Mouse (Mus musculus) forebrain, postnatal 0 days (tissue): ENCODE results near the gene Trim65. TPM values are rescaled to one million over a fixed set of nuclear protein-coding genes. Genes with fewer than 3 reads are reported as not detected.

Source experiments
- ATAC-seq: fragments of 200-750 bp; cut with Nextera tagmentation; 2 replicates; pipeline ENCODE4 v1.8.0; 2017; ENCODE audit warnings: mild to moderate bottlenecking, moderate library complexity
- DNase-seq: peaks from one replicate; pipeline ENCODE4 v3.0.0-alpha.2; 2015
- H3K27ac ChIP-seq: fragments of 300-500 bp; sonication (generic); 2 replicates; pipeline ENCODE4 v1.5.1; 2014; ENCODE audit warnings: low read depth, mild to moderate bottlenecking, antibody characterized with exemption, low read length, moderate library complexity, mixed read lengths
- H3K27me3 ChIP-seq: fragments of 300-500 bp; sonication (generic); 2 replicates; pipeline ENCODE4 v1.6.1; 2014; ENCODE audit warnings: mild to moderate bottlenecking, low read length, mixed read lengths; ENCODE audit not compliant: insufficient read depth
- H3K36me3 ChIP-seq: fragments of 300-500 bp; sonication (generic); 2 replicates; pipeline ENCODE4 v1.6.1; 2014; ENCODE audit warnings: mild to moderate bottlenecking, moderate library complexity; ENCODE audit not compliant: insufficient read depth
- H3K4me1 ChIP-seq: fragments of 300-500 bp; sonication (generic); 2 replicates; pipeline ENCODE4 v1.6.1; 2014; ENCODE audit warnings: antibody characterized with exemption; ENCODE audit not compliant: insufficient read depth
- H3K4me2 ChIP-seq: fragments of 300-500 bp; sonication (generic); 2 replicates; pipeline ENCODE4 v1.6.1; 2014; ENCODE audit warnings: low read depth, mild to moderate bottlenecking, moderate library complexity
- H3K4me3 ChIP-seq: fragments of 300-500 bp; sonication (generic); 2 replicates; pipeline ENCODE4 v1.5.1; 2014; ENCODE audit warnings: low read depth, low read length, mixed read lengths
- H3K9ac ChIP-seq: fragments of 300-500 bp; sonication (generic); 2 replicates; pipeline ENCODE4 v1.6.1; 2014; ENCODE audit warnings: mild to moderate bottlenecking
- H3K9me3 ChIP-seq: fragments of 300-500 bp; sonication (generic); 2 replicates; pipeline ENCODE4 v1.6.1; 2016; ENCODE audit warnings: low read length
- CTCF ChIP-seq: sonication (generic); IDR thresholded peaks from 2 replicates; pipeline ENCODE4 v1.5.1; 2016; ENCODE audit warnings: antibody characterized with exemption, control low read depth, low read depth
- WGBS: fragments of 180-500 bp; shearing (Covaris S2); extraction: QIAGEN DNeasy Blood & Tissue Kit; methylation state at CpG from one replicate; pipeline ENCODE4 v1.1.7; 2014; 5-methylcytosine and 5-hydroxymethylcytosine counted together
- polyA plus RNA-seq: library from polyadenylated mRNA; unstranded; fragments of >200 nt; fragmentation: Nextera tagmentation; extraction: Ambion mirVana; gene quantifications from 2 replicates; pipeline ENCODE4 v1.2.1, GENCODE M21; 2015
- total RNA-seq: library from RNA; depleted of rRNA; stranded (reverse); fragments of >200 nt; gene quantifications from 2 replicates; pipeline ENCODE4 v1.2.3, GENCODE M21; 2014

Gene Trim65
- total and polyA plus RNA-seq, 2 experiments from 2014 or later: 1.9 to 5.0 TPM

DNA sequence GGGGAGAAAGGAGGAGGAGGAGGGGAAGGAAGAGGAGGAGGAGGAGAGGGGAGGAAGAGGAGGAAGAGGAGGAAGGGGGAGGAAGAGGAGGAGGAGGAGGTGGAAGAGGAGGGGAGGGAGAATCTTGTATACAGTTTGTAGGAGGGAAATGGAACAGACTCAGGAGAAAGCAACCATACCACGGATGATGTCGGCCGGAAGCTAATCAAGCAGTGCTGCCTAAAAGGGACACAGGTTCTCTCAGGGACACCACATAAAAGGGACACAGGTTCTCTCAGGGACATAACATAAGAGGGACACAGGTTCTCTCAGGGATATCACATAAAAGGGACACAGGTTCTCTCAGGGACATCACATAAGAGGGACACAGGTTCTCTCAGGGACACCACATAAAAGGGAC, 38.3 kb upstream of the Trim65 start:
- Histone ChIP-seq H3K4me1 (peaks cover 8% of the 10 kb centered on the region), H3K4me2 (no peak overlapping the region), H3K27ac (no peak overlapping the region), H3K27me3 (no peaks in the 10 kb centered on the region), H3K36me3 (peaks cover 29% of the 10 kb centered on the region), H3K4me3 (no peak overlapping the region), H3K9ac (no peak overlapping the region), H3K9me3 (no peaks in the 10 kb centered on the region)
- TF ChIP-seq CTCF: no peak
- DNase-seq (no peak), ATAC-seq (no peak)
- 86% methylated on average over 3 of the region's 3 CpGs for WGBS

DNA sequence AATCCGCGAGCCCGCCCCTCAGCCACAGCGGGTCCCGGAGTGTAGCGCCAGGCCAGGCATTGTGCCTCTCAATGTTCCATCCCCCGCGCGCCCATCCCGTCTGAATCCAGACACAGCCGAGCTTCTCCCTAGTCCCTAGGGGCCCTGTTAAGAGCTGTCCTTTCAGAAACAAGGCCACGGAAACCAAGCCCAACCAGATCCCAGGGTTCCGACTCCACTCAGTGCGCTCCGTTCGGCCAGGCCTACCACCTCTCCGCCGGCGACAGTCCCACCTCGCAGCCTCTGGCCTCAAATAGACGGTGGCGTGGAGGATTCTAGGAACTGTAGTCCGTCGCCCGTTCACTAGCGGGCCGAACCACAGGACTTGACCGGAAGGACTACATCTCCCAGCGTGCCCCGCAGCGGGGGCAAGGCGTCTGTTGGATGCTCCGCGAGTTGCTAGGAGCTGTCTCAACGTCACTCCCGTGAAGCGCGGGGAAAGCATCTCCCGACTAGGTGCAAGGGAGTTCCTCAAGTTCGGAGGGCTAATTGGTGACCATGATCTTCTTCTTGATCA, 37.0 kb upstream of the Trim65 start, which contains the start of gene Fbf1:
TSS of gene Fbf1 (minus strand) at position 283 of the 556 bp plus-strand sequence.
- no peaks in the 10 kb centered on the region for H3K27me3 ChIP-seq
- ATAC-seq: peak; percentile 98
- DNase-seq: peak; percentile 97
- H3K9ac ChIP-seq: peak within 1 kb of the TSS; percentile 80
- H3K9me3 ChIP-seq: no peaks in the 10 kb centered on the region
- H3K4me1 ChIP-seq: peaks cover 8% of the 10 kb centered on the region
- peak within 1 kb of the TSS; percentile 88 for H3K27ac ChIP-seq
- H3K36me3 ChIP-seq: peaks cover 20% of the 10 kb centered on the region
- peak within 1 kb of the TSS; percentile 67 for H3K4me2 ChIP-seq
- H3K4me3 ChIP-seq: peak within 1 kb of the TSS; percentile 65
- no peak for TF ChIP-seq CTCF
- WGBS: 1% methylated on average over 40 of the region's 40 CpGs

DNA sequence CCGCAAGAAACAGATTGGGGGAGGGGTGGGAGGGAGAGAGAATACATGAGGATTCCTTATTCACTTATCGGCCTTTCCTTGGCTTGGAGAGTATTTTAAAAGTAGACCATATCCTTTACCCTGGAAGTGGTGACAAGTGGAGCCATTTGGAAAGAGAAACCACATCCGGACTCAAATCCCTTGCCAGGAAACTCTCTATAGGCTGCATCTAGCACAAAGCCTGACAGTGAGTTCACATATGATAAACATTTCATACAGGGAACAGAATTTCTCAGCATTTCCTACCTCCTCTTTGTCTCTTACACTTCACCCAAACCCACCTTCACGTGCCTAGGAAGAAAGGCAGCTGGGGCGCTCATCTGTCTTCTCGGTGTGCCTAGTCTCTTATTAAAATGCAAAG, 36.3 kb upstream of the Trim65 start:
- H3K4me2 ChIP-seq: peak overlapping the region; percentile 67
- TF ChIP-seq CTCF: no peak
- 5% methylated on average over 6 of the region's 6 CpGs for WGBS
- H3K4me3 ChIP-seq: peak overlapping the region; percentile 65
- H3K36me3 ChIP-seq: peaks cover 12% of the 10 kb centered on the region
- peak; percentile 66 for DNase-seq
- peaks cover 10% of the 10 kb centered on the region for H3K4me1 ChIP-seq
- no peaks in the 10 kb centered on the region for H3K9me3 ChIP-seq
- peak overlapping the region; percentile 88 for H3K27ac ChIP-seq
- peak overlapping the region; percentile 80 for H3K9ac ChIP-seq
- H3K27me3 ChIP-seq: no peaks in the 10 kb centered on the region
- no peak for ATAC-seq

DNA sequence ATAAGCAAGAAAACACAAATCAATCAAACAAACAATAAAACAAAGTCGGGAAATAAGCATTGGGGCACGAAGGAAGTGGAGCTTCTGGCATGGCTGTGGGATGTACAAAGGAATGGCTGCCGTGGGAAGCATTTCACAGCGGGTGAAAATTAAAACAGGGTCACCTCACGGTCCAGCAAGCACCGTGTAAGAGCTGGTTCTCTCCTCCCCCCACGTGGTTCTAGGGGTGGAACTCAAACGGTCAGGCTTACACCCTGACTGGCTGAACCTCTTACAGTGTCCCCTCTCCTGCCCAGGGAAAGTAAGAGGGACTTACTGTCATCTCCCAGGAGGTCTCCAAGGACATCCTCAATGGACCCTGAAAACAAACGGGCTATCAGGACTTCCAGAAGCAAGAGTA, 32.1 kb upstream of the Trim65 start:
- H3K36me3 ChIP-seq: peaks cover 41% of the 10 kb centered on the region
- no peak overlapping the region for H3K9ac ChIP-seq
- no peak overlapping the region for H3K27ac ChIP-seq
- ATAC-seq (no peak), DNase-seq (no peak)
- H3K4me1 ChIP-seq: peaks cover 12% of the 10 kb centered on the region
- H3K4me2 ChIP-seq: no peak overlapping the region
- no peak overlapping the region for H3K4me3 ChIP-seq
- no peaks in the 10 kb centered on the region for H3K9me3 ChIP-seq
- no peaks in the 10 kb centered on the region for H3K27me3 ChIP-seq
- TF ChIP-seq CTCF: no peak
- 20% methylated on average over 9 of the region's 9 CpGs for WGBS

DNA sequence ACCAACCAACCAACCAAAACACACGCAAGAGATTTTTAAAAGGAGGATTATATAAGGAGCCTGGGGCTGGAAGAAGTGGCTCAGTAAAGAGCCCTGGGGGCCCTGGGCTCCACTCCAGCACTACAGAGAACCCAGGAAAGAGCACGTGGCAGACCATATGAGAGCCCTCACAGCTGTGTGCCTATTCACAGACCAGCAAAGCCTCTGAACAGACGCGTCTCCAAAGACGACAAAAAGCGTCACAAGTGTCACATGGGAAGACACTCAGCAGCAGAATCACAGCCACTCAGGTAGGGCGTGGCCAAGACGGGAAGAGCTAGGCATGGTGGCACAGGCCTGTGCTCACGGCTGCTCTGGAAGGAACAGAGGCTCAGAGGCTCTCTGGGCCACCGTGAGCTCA, 31.2 kb upstream of the Trim65 start:
- Histone ChIP-seq H3K9me3 (no peaks in the 10 kb centered on the region), H3K27me3 (no peaks in the 10 kb centered on the region), H3K36me3 (peaks cover 48% of the 10 kb centered on the region), H3K4me1 (peaks cover 12% of the 10 kb centered on the region), H3K4me3 (no peak overlapping the region), H3K4me2 (no peak overlapping the region), H3K9ac (no peak overlapping the region), H3K27ac (no peak overlapping the region)
- 47% methylated on average over 10 of the region's 10 CpGs for WGBS
- DNase-seq: no peak
- peak; percentile 52 for ATAC-seq
- no peak for TF ChIP-seq CTCF

DNA sequence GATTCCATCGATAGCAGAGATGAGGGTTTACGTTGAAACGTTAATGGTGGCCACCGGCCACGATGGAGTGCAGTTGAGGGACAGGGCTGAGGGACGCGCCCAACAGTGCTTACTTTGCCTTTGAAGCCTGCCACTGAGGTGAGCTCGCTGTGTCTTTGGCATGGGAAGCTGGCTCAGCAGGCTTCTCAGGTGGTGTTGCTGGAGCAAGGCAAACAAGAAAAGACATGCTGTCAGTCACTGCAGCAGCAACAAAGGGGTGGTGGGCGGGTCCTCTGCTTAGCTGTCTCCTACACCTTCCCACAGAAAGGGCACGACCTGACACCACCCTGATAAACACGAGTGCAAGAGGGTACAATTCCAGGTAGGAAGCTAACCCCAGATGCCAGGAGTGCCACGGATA, 30.4 kb upstream of the Trim65 start:
- Histone ChIP-seq H3K27me3 (no peaks in the 10 kb centered on the region), H3K9me3 (no peaks in the 10 kb centered on the region), H3K4me1 (peaks cover 5% of the 10 kb centered on the region; the same call in 1 of the 2 replicates), H3K9ac (no peak overlapping the region), H3K4me3 (no peak overlapping the region), H3K36me3 (peaks cover 56% of the 10 kb centered on the region), H3K4me2 (no peak overlapping the region), H3K27ac (no peak overlapping the region)
- ATAC-seq (no peak), DNase-seq (no peak)
- TF ChIP-seq CTCF: no peak
- WGBS: 76% methylated on average over 12 of the region's 12 CpGs

DNA sequence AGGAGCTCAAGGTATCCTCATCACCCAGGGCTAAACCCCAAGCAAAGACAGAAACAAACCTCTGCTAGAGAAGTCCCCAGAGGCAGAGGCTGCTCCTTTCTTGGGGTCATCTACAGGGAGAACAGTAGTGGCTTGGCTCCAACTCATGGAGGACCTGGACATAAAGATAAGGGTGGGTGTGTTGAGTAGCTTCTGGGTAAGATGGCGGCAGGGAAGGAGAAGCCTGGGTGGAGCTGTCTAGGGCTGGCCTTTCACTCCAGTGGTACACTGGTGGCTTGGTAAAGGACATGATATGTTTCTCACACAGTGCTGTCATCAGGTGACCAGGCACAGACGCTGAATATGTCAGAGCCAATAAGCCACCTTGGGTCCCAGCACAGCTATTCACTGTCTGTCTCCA, 20.0 kb upstream of the Trim65 start:
- Histone ChIP-seq H3K4me2 (no peak overlapping the region), H3K27me3 (no peaks in the 10 kb centered on the region), H3K4me1 (no peaks in the 10 kb centered on the region), H3K9ac (no peak overlapping the region), H3K27ac (no peak overlapping the region), H3K9me3 (no peaks in the 10 kb centered on the region), H3K4me3 (no peak overlapping the region), H3K36me3 (peaks cover 96% of the 10 kb centered on the region)
- DNase-seq: no peak
- no peak for TF ChIP-seq CTCF
- WGBS: 98% methylated on average over 2 of the region's 2 CpGs
- no peak for ATAC-seq
